Mouse (Mus musculus): ENCODE measurements around the gene Prkaa2.
"Not testable (repeated sequence)": the region's sequence is repeated elsewhere in the genome, so short reads cannot be mapped to it uniquely, and the experiment has no call there.

Gene Prkaa2

GRCm38 (mm10) chr4:105007360-105008018 lies 102.2 kb downstream of the Prkaa2 start:
- DNase-seq = no peak

- DNase-seq = not testable (repeated sequence)
Observed at GRCm38 (mm10) chr4:105004649-105005048, 105.0 kb downstream of the Prkaa2 start.

- no peak for DNase-seq
Observed at GRCm38 (mm10) chr4:105004135-105004534, 105.6 kb downstream of the Prkaa2 start.

GRCm38 (mm10) chr4:105001736-105002135 lies 108.0 kb downstream of the Prkaa2 start:
- no peak for DNase-seq

- no peak for DNase-seq
Observed at GRCm38 (mm10) chr4:104999702-105000101, 110.0 kb downstream of the Prkaa2 start.

- DNase-seq = no peak
Observed at GRCm38 (mm10) chr4:104993140-104993874, 116.4 kb downstream of the Prkaa2 start.

- no peak for DNase-seq
Observed at GRCm38 (mm10) chr4:104992271-104992670, 117.4 kb downstream of the Prkaa2 start.

- no peak for DNase-seq
Observed at GRCm38 (mm10) chr4:104990686-104991085, 119.0 kb downstream of the Prkaa2 start.

- DNase-seq = no peak
Observed at GRCm38 (mm10) chr4:104990016-104990415, 119.7 kb downstream of the Prkaa2 start.

GRCm38 (mm10) chr4:104988709-104989108 lies 121.0 kb downstream of the Prkaa2 start:
- DNase-seq = no peak

GRCm38 (mm10) chr4:104988102-104988501 lies 121.6 kb downstream of the Prkaa2 start:
- DNase-seq = no peak

GRCm38 (mm10) chr4:104987631-104988030 lies 122.1 kb downstream of the Prkaa2 start:
- DNase-seq = no peak

GRCm38 (mm10) chr4:104985960-104986632 lies 123.6 kb downstream of the Prkaa2 start:
- no peak for DNase-seq
